Mouse (Mus musculus) stomach, postnatal 0 days (tissue): ENCODE measurements around the gene Gm973. TPM values are rescaled to one million over a fixed set of nuclear protein-coding genes. Genes with fewer than 3 reads are reported as not detected.

Experiments
- ATAC-seq: fragments of 200-750 bp; cut with Nextera tagmentation; 2 replicates; pipeline ENCODE4 v1.8.0; 2017; ENCODE audit not compliant: low FRiP score, low TSS enrichment
- DNase-seq: peaks from one replicate; pipeline ENCODE4 v3.0.0-alpha.2; 2016; ENCODE audit warnings: low spot score
- H3K27ac ChIP-seq: fragments of 300-500 bp; sonication (generic); replicated peaks from 2 replicates; pipeline ENCODE4 v1.5.1; 2014; ENCODE audit warnings: mild to moderate bottlenecking, control low read depth
- H3K27me3 ChIP-seq: fragments of 300-500 bp; sonication (generic); 2 replicates; pipeline ENCODE4 v1.6.1; 2014; ENCODE audit warnings: low read length; ENCODE audit not compliant: control insufficient read depth, insufficient read depth
- H3K36me3 ChIP-seq: fragments of 300-500 bp; sonication (generic); 2 replicates; pipeline ENCODE4 v1.6.1; 2014; ENCODE audit warnings: low read length, mixed read lengths; ENCODE audit not compliant: control insufficient read depth, insufficient read depth
- H3K4me1 ChIP-seq: fragments of 300-500 bp; sonication (generic); replicated peaks from 2 replicates; pipeline ENCODE4 v1.6.1; 2014; ENCODE audit warnings: antibody characterized with exemption; ENCODE audit not compliant: control insufficient read depth, insufficient read depth
- H3K4me2 ChIP-seq: fragments of 300-500 bp; sonication (generic); replicated peaks from 2 replicates; pipeline ENCODE4 v1.6.1; 2014; ENCODE audit warnings: low read depth, mild to moderate bottlenecking, control low read depth, moderate library complexity
- H3K4me3 ChIP-seq: fragments of 300-500 bp; sonication (generic); 2 replicates; pipeline ENCODE4 v1.5.1; 2014; ENCODE audit warnings: low read depth, low read length, control low read depth
- H3K9ac ChIP-seq: fragments of 300-500 bp; sonication (generic); 2 replicates; pipeline ENCODE4 v1.6.1; 2014; ENCODE audit warnings: mild to moderate bottlenecking, low read length, control low read depth, mixed read lengths
- H3K9me3 ChIP-seq: fragments of 300-500 bp; sonication (generic); 2 replicates; pipeline ENCODE4 v1.6.1; 2016; ENCODE audit warnings: low read length; ENCODE audit not compliant: control insufficient read depth
- CTCF ChIP-seq: IDR thresholded peaks from 2 replicates; pipeline ENCODE4 v1.5.1; 2016; ENCODE audit warnings: antibody characterized with exemption, low read depth, mild to moderate bottlenecking, moderate library complexity
- EP300 ChIP-seq: optimal IDR thresholded peaks from 2 replicates; pipeline ENCODE3; 2016; ENCODE audit warnings: antibody characterized with exemption
- WGBS: fragments of 180-500 bp; shearing (Covaris S2); extraction: QIAGEN DNeasy Blood & Tissue Kit; methylation state at CpG from one replicate; pipeline ENCODE4 v1.1.7; 2014; 5-methylcytosine and 5-hydroxymethylcytosine counted together
- polyA plus RNA-seq: library from polyadenylated mRNA; unstranded; fragments of >200 nt; fragmentation: Nextera tagmentation; extraction: Ambion mirVana; gene quantifications from 2 replicates; pipeline ENCODE4 v1.2.1, GENCODE M21; 2015

Gene Gm973
- polyA plus RNA-seq, 1 experiment from 2014 or later = 0.51 TPM

DNA sequence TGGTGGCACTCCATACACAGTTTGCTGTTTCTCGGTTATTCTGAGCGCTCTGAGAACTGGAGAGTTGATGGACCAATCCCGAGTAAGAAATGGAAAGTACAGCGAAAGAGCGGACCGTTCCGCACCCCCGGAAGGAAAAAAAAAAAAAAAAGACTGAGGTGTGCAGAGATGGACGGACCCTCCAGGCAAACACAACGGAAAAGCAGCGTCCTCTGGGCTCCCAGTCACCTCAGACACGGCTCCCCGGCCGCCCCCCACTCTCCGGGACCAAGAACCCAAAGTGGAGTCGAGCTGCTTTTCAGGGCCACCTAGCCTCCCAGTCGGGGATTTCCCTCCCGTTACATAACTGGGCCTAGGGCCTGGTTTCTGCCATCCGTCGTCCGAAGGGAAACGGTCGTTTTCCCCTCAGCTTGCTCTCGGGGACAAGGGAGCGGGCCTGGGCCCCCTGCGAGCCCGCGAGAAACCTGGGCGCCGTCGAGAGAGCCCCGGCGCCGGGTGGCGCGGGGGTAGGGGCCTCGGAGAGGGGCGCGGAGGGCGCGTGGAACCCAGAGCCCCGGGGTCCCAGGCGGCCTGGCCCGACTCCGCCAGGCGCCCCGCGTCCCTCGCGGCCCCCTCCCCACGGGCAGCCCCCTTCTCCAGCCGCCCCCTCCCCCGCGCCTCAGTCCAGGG lies 154.0 kb downstream of the Gm973 start:
- Histone ChIP-seq H3K4me1 (no peaks in the 10 kb centered on the region), H3K36me3 (no peaks in the 10 kb centered on the region), H3K4me2 (peak overlapping the region; percentile 54), H3K9me3 (no peaks in the 10 kb centered on the region), H3K9ac (peak overlapping the region; percentile 99), H3K27ac (peak overlapping the region; percentile 97), H3K27me3 (no peaks in the 10 kb centered on the region), H3K4me3 (peak overlapping the region; percentile 95)
- ATAC-seq = peak; percentile 38
- TF ChIP-seq CTCF (no peak), EP300 (no peak)
- peak; percentile 48 for DNase-seq
- WGBS = under 1% methylated on average over 42 of the region's 54 CpGs

DNA sequence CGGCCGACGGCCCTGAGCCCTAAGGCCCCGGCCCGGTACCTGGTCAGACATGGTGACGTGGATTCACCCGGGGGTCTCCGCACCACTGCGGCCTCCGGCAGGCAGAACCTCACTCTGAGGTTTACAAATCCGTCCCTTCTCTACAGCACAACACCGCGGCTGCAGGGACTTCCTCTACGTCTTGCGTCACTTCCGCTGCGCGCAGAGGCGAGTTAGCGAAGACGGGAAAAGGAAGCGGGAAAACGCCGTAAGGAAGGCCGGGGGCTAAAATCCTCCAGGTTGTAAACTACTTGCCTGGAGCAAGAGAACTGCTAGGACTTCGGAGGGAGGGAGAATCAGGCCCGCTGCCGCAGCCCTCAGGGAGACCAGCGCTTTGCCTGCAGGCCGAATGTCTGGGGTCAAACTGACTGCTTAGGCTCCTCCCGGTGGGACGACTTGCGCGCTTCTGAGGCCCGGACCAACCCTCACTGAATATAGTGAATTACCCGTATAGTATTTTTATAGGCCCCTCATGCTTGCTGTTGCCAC lies 154.6 kb downstream of the Gm973 start, which contains the start of gene Sumo1:
TSS of gene Sumo1 (minus strand) at position 194 of the 528 bp plus-strand sequence.
- WGBS = 0% methylated on average over 33 of the region's 36 CpGs
- DNase-seq = peak; percentile 87
- H3K4me2 ChIP-seq = peak within 1 kb of the TSS; percentile 54
- peak; percentile 94 for ATAC-seq
- H3K27ac ChIP-seq = peak within 1 kb of the TSS; percentile 97
- H3K36me3 ChIP-seq = no peaks in the 10 kb centered on the region
- no peaks in the 10 kb centered on the region for H3K9me3 ChIP-seq
- H3K4me3 ChIP-seq = peak within 1 kb of the TSS; percentile 95
- H3K27me3 ChIP-seq = no peaks in the 10 kb centered on the region
- H3K9ac ChIP-seq = peak within 1 kb of the TSS; percentile 99
- TF ChIP-seq CTCF = 0 out of 2 replicates have a peak, but pooled peaks have one; percentile 3
- no peak for TF ChIP-seq EP300
- no peaks in the 10 kb centered on the region for H3K4me1 ChIP-seq

DNA sequence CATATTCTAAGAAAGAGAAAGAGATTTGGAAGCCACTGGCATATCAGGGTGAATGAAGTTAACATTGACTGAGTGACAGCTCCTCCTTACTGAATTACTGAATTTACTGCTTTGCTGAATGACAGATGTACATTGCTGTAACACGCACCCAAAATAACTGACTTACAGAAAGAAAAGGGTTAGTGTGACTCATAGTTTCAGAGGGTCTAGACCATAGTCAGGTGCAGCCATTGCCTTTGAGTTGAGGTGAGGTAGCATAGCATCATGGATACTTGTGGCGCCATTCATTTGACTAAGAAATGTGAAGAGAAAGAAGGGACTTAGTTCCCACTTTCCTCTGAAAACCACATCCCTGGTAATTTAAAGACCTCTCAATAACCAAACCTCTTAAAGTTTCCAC lies 157.6 kb downstream of the Gm973 start:
- no peak for DNase-seq
- no peak overlapping the region for H3K27ac ChIP-seq
- H3K9me3 ChIP-seq = no peaks in the 10 kb centered on the region
- H3K4me1 ChIP-seq = no peaks in the 10 kb centered on the region
- no peak overlapping the region for H3K9ac ChIP-seq
- WGBS = 98% methylated on average over 2 of the region's 2 CpGs
- H3K4me3 ChIP-seq = no peak overlapping the region
- no peak overlapping the region for H3K4me2 ChIP-seq
- H3K27me3 ChIP-seq = no peaks in the 10 kb centered on the region
- H3K36me3 ChIP-seq = no peaks in the 10 kb centered on the region
- ATAC-seq = no peak
- TF ChIP-seq CTCF (no peak), EP300 (no peak)

DNA sequence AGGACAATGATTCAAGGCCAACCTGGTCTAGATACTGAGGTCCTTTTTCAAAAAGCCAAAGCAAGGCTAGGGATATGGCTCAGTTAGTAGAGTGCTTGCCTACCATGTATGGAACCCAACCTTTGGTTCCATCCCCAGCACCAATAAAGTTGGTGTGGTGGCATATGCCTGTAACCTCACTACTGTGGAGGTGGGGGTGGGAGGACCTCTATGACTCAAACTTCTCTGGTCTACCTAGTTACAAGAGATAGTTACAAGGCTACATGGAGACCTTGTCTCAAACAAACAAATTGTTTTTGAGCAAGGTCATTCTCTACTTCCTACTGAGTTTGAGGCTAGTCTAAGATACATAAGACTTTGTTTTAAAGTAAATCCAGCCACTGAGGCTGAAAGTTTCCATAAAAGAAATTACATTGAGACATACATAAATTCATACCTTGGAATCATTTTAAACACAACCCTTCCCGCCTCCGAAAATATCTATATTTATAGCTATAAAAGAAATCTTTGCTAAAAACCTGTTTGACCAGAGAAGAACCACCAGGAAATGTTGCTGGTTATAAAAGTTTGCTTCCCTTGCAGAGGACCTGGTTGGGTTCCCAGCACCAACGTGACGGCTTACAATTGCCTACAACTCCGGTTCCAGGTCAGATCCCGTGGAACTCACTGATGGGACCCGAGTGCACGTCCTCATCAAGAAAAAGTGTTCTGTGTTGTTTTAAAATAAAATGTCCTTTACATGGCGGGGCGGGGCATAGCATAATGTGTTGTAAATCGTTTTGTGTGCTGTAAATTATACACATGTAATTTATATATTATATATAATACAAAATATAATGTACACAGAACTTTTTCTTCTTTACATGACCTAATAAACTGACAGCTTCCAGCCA lies 168.1 kb downstream of the Gm973 start:
- Histone ChIP-seq H3K9me3 (no peaks in the 10 kb centered on the region), H3K4me1 (0 out of 2 replicates have a peak, but pooled peaks cover 2% of the 10 kb centered on the region), H3K4me2 (peak overlapping the region; percentile 58), H3K27ac (peak overlapping the region; percentile 74), H3K36me3 (no peaks in the 10 kb centered on the region), H3K4me3 (peak overlapping the region; percentile 35), H3K27me3 (no peaks in the 10 kb centered on the region), H3K9ac (peak overlapping the region; percentile 48; the same call in 1 of the 2 replicates)
- WGBS = 6% methylated on average over 11 of the region's 11 CpGs
- DNase-seq (peak; percentile 36), ATAC-seq (peak; percentile 41)
- no peak for TF ChIP-seq EP300
- TF ChIP-seq CTCF = no peak

DNA sequence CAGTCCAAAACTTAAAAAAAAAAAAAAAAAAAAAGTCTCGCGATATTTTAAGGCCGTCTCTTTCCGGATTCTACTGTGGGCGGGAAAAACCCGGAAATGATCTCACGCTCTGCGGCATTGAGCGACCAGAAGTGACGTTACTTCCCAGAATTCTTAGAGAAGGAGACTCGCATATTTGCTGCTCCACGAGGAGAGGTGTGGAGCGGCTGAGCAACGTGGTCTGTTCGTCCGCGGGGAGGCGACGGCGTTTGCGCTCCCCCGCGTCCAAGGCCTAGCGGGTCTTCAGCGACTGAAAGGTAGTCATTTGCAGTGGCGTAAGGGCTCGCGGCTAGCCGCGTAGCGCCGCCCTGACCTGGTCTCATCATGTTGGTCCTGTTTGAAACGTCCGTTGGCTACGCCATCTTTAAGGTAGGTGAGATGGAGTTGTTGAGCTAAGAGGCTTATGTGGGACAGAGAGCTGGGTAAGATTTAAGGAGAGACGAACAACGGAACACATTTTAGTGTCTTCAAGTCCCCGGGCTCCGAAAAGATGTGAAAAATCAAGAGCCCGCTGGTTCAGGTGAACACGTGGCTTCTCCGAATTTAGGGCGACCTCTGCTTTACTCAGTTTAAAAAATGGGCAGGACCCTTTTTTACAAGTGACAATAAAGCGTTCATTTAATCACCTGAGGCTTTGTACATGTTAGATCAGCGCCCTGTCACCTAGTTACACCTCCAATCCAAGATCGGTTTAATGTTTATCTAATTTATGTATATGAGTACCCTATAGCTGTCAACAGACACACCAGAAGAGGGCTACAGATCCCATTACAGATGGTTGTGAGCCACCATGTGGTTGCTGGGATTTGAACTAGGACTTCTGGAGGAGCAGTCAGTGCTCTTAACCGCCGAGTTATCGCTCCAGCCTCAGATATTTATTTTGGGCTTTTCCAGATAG lies 169.0 kb downstream of the Gm973 start, which contains the start of gene Nop58:
TSS of gene Nop58 (plus strand) at position 153 of the 937 bp plus-strand sequence.
- WGBS = under 1% methylated on average over 49 of the region's 49 CpGs
- peak; percentile 96 for ATAC-seq
- 0 out of 2 replicates have a peak, but pooled peaks cover 2% of the 10 kb centered on the region for H3K4me1 ChIP-seq
- H3K4me3 ChIP-seq = peak within 1 kb of the TSS; percentile 60
- H3K9ac ChIP-seq = peak within 1 kb of the TSS; percentile 77
- no peaks in the 10 kb centered on the region for H3K27me3 ChIP-seq
- no peaks in the 10 kb centered on the region for H3K36me3 ChIP-seq
- H3K4me2 ChIP-seq = peak within 1 kb of the TSS; percentile 73
- peak; percentile 88 for DNase-seq
- peak within 1 kb of the TSS; percentile 91 for H3K27ac ChIP-seq
- TF ChIP-seq CTCF = 0 out of 2 replicates have a peak, but pooled peaks have one; percentile 13
- TF ChIP-seq EP300 = peak; percentile 98
- no peaks in the 10 kb centered on the region for H3K9me3 ChIP-seq

Other genes with a start within 250 kb of the Gm973 start
- 3.9 and 4.5 TPM in 2 replicates for gene Fzd7, start 33.8 kb upstream of the Gm973 start, polyA plus RNA-seq
- gene Sumo1, start 154.6 kb downstream of the Gm973 start, polyA plus RNA-seq = 224 TPM in 2 replicates
- 111 and 116 TPM in 2 replicates for gene Nop58, start 168.7 kb downstream of the Gm973 start, polyA plus RNA-seq
- gene Bmpr2, start 247.1 kb downstream of the Gm973 start, polyA plus RNA-seq = 5.2 and 5.6 TPM in 2 replicates